Mouse (Mus musculus) layer of hippocampus, postnatal 14 days (tissue): ENCODE measurements at regions not wholly inside any gene's neighbourhood (a gene's known extent, or its start where the extent isn't known, plus 50 kb on each side); places are given as distances from the start of the nearest gene placed in this dataset.
"Not testable (repeated sequence)": the region's sequence is repeated elsewhere in the genome, so short reads cannot be mapped to it uniquely, and the experiment has no call there.

Source experiments
- DNase-seq, 2 experiments: peaks; one replicate each; pipeline ENCODE4 v3.0.0; 2021 to 2022; ENCODE audit warnings: low spot score in 2 of 2, mixed read lengths in 1 of 2

GRCm38 (mm10) chr14:71666656-71667055 is 825.0 kb downstream of the Gm9195 start:
- DNase-seq, result no peak

GRCm38 (mm10) chr14:71660166-71660565 is 831.5 kb downstream of the Gm9195 start:
- no peak for DNase-seq

- DNase-seq, result no peak
These were observed 836.6 kb downstream of the Gm9195 start for GRCm38 (mm10) chr14:71654785-71655627.

DNA sequence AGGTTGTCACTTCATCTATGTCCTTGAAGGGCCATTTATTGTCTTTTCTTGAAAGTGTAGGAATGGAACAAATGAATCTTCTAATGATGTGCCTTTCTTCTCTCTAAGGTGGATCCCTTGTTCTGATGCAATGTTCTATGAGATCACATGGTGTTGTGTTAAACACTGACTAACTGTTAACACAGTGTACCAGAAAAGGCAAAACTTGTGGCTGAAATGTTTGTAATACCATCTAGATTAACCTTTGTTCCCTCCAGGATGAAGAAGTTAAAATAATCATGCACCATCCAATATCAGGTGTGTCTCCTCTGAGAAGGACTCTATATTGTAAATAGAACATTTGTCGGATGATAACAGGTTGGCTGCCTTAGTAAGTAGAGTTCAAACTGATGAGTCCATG is 849.1 kb downstream of the Gm9195 start:
- DNase-seq, result no peak

GRCm38 (mm10) chr14:71639083-71639482 is 852.6 kb downstream of the Gm9195 start:
- no peak for DNase-seq

GRCm38 (mm10) chr14:71635091-71635490 is 856.5 kb downstream of the Gm9195 start:
- DNase-seq, result no peak

DNA sequence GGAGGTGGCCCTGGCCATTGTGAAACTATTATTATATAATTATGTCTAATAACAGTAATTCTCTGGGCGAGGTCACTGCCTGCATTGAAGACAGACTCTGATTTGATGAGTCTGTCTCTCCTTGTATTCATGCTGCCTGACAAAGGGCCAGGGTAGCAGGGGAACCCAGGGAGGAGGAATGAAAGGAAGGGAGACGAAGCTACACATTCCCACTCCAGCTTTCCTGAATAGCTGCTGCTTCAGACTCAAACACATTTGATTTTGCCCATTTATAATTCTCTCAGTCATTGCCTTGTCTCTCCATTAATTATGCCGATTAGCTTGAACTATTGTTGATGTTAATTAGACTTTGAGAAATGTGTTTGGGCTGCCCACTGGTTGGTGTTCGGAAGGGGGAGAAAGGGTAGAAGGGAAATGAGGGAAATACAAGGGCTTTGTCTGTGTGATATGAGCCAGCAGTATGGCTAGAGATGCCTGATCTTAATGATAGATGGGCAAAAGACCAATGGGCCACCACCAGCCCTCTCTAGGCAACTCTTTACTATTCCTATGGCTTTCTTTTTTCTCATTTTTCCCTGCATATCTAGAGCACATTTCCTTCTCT is 881.8 kb downstream of the Gm9195 start:
- DNase-seq, result no peak

DNA sequence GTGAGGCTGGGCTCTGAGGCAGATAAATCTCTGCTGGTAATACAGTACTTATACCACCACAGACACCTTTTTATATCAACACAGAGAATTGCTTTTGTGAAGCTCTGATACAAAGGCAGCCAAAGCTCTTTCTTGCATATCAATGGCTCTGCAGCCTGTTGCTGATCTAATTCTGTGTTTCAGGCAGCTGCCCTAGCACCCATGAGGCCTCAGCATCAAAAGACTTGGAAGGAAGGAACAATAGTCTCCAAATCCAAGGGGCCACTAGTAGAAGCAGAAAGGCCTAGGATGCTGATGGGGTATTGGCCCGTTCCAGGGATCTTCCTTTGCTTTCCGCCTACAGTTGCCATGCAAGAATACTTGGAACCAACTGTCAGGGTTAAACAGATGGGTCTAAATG is 887.9 kb downstream of the Gm9195 start:
- DNase-seq, result peak in 1 of 2 experiments; percentile 5

GRCm38 (mm10) chr14:71597859-71598258 is 893.8 kb downstream of the Gm9195 start:
- no peak for DNase-seq

DNA sequence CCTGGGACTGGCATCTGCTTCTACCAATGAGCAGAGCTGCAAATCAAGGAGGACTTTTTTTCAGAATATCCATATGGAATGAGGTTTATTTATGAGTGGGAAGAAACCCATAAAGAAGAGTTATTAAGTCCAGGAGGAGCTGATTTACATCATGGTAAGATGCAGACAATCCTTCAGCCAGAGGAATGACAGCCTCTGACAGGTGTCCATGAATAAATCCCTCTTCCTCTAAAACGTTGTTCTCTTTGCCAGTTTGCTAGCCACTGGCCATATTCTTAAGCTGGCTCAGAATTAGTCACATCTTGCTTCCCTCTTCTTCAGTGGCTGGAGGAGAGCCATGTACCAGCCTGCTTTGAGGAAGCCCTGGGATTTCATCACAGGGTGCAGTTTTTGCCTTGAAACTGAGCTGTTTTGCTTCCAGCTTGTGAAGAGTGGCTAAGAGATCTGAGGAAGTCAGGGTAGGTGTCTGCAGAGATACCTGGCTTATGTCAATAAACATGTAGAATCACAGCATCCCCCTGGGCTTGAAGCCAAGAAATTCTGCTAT is 902.9 kb downstream of the Gm9195 start:
- DNase-seq, result no peak

GRCm38 (mm10) chr14:71588006-71588405 is 903.6 kb downstream of the Gm9195 start:
- DNase-seq, result no peak

GRCm38 (mm10) chr14:71564816-71565215 is 926.8 kb downstream of the Gm9195 start:
- no peak for DNase-seq

GRCm38 (mm10) chr14:71561906-71562305 is 929.7 kb downstream of the Gm9195 start:
- peak; percentile 9 to 26 for DNase-seq

- DNase-seq, result not testable (repeated sequence)
These were observed 937.3 kb downstream of the Gm9195 start for GRCm38 (mm10) chr14:71554324-71554723.

GRCm38 (mm10) chr14:71543580-71543979 is 943.9 kb upstream of the Fam160b2 start:
- DNase-seq, result no peak

- DNase-seq, result no peak
These were observed 932.5 kb upstream of the Fam160b2 start for GRCm38 (mm10) chr14:71532074-71532659.

GRCm38 (mm10) chr14:71531298-71531697 is 931.7 kb upstream of the Fam160b2 start:
- no peak for DNase-seq

DNA sequence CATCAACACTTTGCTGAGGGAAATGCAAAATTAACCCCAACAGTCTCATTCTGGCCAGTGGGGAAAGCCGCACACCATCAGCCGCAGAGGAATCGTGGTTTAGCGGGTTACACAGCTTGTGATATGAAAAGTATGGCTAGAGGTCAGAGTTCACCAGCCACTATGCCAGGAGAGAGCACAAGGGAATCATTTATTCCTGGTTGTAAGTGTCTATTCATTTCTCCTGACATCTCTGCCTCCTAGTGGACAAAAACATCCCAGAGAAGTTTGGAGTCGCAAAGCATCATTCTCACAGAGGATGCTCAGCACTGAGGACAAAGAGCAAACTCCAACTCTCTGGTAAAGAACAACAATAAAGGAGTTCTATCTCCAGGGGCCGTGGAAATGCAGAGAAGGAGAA is 930.8 kb upstream of the Fam160b2 start:
- DNase-seq, result peak in 1 of 2 experiments; percentile 26

- no peak for DNase-seq
These were observed 918.9 kb upstream of the Fam160b2 start for GRCm38 (mm10) chr14:71518541-71518940.

GRCm38 (mm10) chr14:71500851-71501250 is 901.2 kb upstream of the Fam160b2 start:
- DNase-seq, result no peak

- peak in 1 of 2 experiments; percentile 4 for DNase-seq
These were observed 891.6 kb upstream of the Fam160b2 start for GRCm38 (mm10) chr14:71491201-71491600.
